ENCODE assay signal across 10 mouse cellular contexts in the genomic region with DNA sequence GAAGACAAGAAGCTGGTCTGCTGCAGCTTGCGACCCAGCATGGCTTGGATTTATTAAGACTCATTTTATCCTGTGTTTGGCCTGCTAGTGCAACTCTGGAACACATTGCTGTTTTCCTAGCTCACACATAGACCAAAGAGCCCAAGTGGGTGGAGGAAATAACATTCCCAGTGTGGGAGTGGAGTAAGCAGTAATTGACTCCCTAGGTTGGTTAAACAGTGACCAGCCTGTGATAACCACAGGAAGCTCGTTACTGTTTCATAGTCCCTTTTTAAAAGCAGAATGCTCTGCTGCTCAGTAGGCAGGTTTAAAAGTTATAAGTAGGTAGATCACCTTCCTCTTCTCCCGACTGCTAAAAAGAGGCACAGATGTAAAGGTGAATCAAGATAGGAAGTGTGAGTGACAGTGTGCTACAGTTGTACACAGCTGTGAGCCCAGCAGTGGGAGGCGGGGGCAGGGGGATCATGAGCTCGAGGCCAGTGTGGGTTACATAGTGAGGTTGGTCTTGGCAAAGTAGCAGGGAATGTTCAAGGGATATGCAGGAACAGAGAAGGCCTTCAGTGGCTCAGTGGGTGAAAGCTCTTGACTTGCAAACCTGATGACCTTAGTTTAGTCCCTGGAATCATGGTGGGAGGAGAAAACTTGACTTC. TPM values are rescaled to one million over a fixed set of nuclear protein-coding genes. Genes with fewer than 3 reads are reported as not detected.
DNase-seq lines count a peak whose midpoint lies in the region; ATAC-seq lines count a peak whose summit lies in the region.
"Had no signal": no experiment of that assay in that cellular context is flagged by ENCODE, and none has a peak within 500 bp of the region (broad histone marks: within the 10 kb centered on the region; RNA-seq: fewer than 3 reads in every experiment).

No protein-coding gene starts in this region.

- no peaks in the 10 kb centered on the region for H3K27me3 ChIP-seq in neural tube, embryonic 15.5 days (replicated peaks)
- no peaks in the 10 kb centered on the region for H3K27me3 ChIP-seq in heart, embryonic 11.5 days (ENCODE audit: control insufficient read depth, insufficient read depth, low read length)
- no peaks in the 10 kb centered on the region for H3K27me3 ChIP-seq in stomach, embryonic 14.5 days (ENCODE audit: control insufficient read depth, insufficient read depth, low read length)
- H3K27me3 ChIP-seq in forebrain, embryonic 15.5 days = no peaks in the 10 kb centered on the region

- DNase-seq in neural tube, embryonic 10.5 days (ENCODE audit: extremely low spot score, low spot score) = no peak
- DNase-seq in kidney, postnatal 25 days = peak; percentile 61 to 70
- DNase-seq in cerebellum, postnatal 14 days = no peak
- no peak for DNase-seq in urinary bladder, postnatal 25 days (ENCODE audit: low spot score)

- H3K9ac ChIP-seq in neural tube, embryonic 15.5 days (replicated peaks) = no peak overlapping the region
- H3K9ac ChIP-seq in heart, embryonic 11.5 days (ENCODE audit: low read depth, low read length) = no peak overlapping the region
- no peak overlapping the region for H3K9ac ChIP-seq in stomach, embryonic 14.5 days (replicated peaks; ENCODE audit: low read depth, low read length)
- no peak overlapping the region for H3K9ac ChIP-seq in forebrain, embryonic 15.5 days (replicated peaks)

- H3K36me3 ChIP-seq in neural tube, embryonic 15.5 days = peaks cover 55% of the 10 kb centered on the region
- H3K36me3 ChIP-seq in heart, embryonic 11.5 days (ENCODE audit: control insufficient read depth, insufficient read depth, low read length) = peaks cover 12% of the 10 kb centered on the region
- peaks cover 59% of the 10 kb centered on the region for H3K36me3 ChIP-seq in stomach, embryonic 14.5 days (ENCODE audit: control insufficient read depth, insufficient read depth, low read length)
- H3K36me3 ChIP-seq in forebrain, embryonic 15.5 days = peaks cover 57% of the 10 kb centered on the region

- 0 out of 2 replicates have a peak overlapping the region, but pooled peaks have one; percentile 7 for H3K27ac ChIP-seq in neural tube, embryonic 15.5 days (replicated peaks)
- H3K27ac ChIP-seq in heart, embryonic 11.5 days (ENCODE audit: low read depth, low read length) = peak overlapping the region; percentile 60; the same call in 1 of the 2 replicates
- peak overlapping the region; percentile 62; the same call in 1 of the 2 replicates for H3K27ac ChIP-seq in stomach, embryonic 14.5 days (ENCODE audit: low read length)
- H3K27ac ChIP-seq in forebrain, embryonic 15.5 days (replicated peaks) = no peak overlapping the region

- no peak for ATAC-seq in neural tube, embryonic 15.5 days (ENCODE audit: low FRiP score)
- ATAC-seq in heart, embryonic 11.5 days (replicated peaks; ENCODE audit: insufficient number of reproducible peaks, low FRiP score, low TSS enrichment) = no peak
- ATAC-seq in stomach, embryonic 14.5 days (ENCODE audit: insufficient number of reproducible peaks, insufficient read depth, low FRiP score, low read depth) = peak; percentile 58; the same call in 1 of the 2 replicates
- no peak for ATAC-seq in forebrain, embryonic 15.5 days (replicated peaks)

- no peaks in the 10 kb centered on the region for H3K4me1 ChIP-seq in neural tube, embryonic 15.5 days
- H3K4me1 ChIP-seq in heart, embryonic 11.5 days (ENCODE audit: control insufficient read depth, insufficient read depth, low read length) = peaks cover 21% of the 10 kb centered on the region
- H3K4me1 ChIP-seq in stomach, embryonic 14.5 days (ENCODE audit: control insufficient read depth, insufficient read depth, low read length) = peaks cover 6% of the 10 kb centered on the region; the same call in 1 of the 2 replicates
- H3K4me1 ChIP-seq in forebrain, embryonic 15.5 days = no peaks in the 10 kb centered on the region

- H3K4me2 ChIP-seq in neural tube, embryonic 15.5 days = no peak overlapping the region
- H3K4me2 ChIP-seq in heart, embryonic 11.5 days = no peak overlapping the region
- no peak overlapping the region for H3K4me2 ChIP-seq in stomach, embryonic 14.5 days (replicated peaks; ENCODE audit: low read depth, low read length)
- H3K4me2 ChIP-seq in forebrain, embryonic 15.5 days (replicated peaks) = no peak overlapping the region

- no peak overlapping the region for H3K4me3 ChIP-seq in neural tube, embryonic 15.5 days (replicated peaks)
- no peak overlapping the region for H3K4me3 ChIP-seq in heart, embryonic 11.5 days (ENCODE audit: low read depth, low read length)
- H3K4me3 ChIP-seq in stomach, embryonic 14.5 days (ENCODE audit: low read depth, low read length) = no peak overlapping the region
- H3K4me3 ChIP-seq in forebrain, embryonic 15.5 days = no peak overlapping the region

- no peaks in the 10 kb centered on the region for H3K9me3 ChIP-seq in neural tube, embryonic 15.5 days (replicated peaks)
- H3K9me3 ChIP-seq in heart, embryonic 11.5 days (replicated peaks; ENCODE audit: control insufficient read depth, low read length) = no peaks in the 10 kb centered on the region
- no peaks in the 10 kb centered on the region for H3K9me3 ChIP-seq in stomach, embryonic 14.5 days (ENCODE audit: control insufficient read depth, low read depth, low read length)
- H3K9me3 ChIP-seq in forebrain, embryonic 15.5 days = no peaks in the 10 kb centered on the region

- 66% methylated on average over 5 of the region's 5 CpGs for WGBS in neural tube, embryonic 15.5 days
- WGBS in heart, embryonic 11.5 days (ENCODE audit: insufficient replicate concordance) = 68% methylated on average over 5 of the region's 5 CpGs
- 65% methylated on average over 5 of the region's 5 CpGs for WGBS in stomach, embryonic 14.5 days
- 74% methylated on average over 5 of the region's 5 CpGs for WGBS in forebrain, embryonic 15.5 days

RNA-seq across cellular contexts. Expression of a gene that starts 13.6 kb away (rescaled TPM):
- polyA plus RNA-seq in neural tube, embryonic 15.5 days (2015; fragmentation: Nextera tagmentation; extraction: Ambion mirVana) = 393 and 423 TPM in 2 replicates
- 387 and 411 TPM in 2 replicates for polyA plus RNA-seq in heart, embryonic 11.5 days (2014; fragmentation: Nextera tagmentation; extraction: Ambion mirVana)
- polyA plus RNA-seq in stomach, embryonic 14.5 days (2014; fragmentation: Nextera tagmentation; extraction: Ambion mirVana) = 406 and 429 TPM in 2 replicates
- 403 and 418 TPM in 2 replicates for polyA plus RNA-seq in forebrain, embryonic 15.5 days (2015; fragmentation: Nextera tagmentation; extraction: Ambion mirVana)

RNA-seq across cellular contexts. Expression of a gene that starts 28.9 kb away (rescaled TPM):
- 0.73 TPM in 1 of 2 replicates, not detected in the other for polyA plus RNA-seq in neural tube, embryonic 15.5 days (2015; fragmentation: Nextera tagmentation; extraction: Ambion mirVana)
- 0.83 and 1.0 TPM in 2 replicates for polyA plus RNA-seq in heart, embryonic 11.5 days (2014; fragmentation: Nextera tagmentation; extraction: Ambion mirVana)
- polyA plus RNA-seq in stomach, embryonic 14.5 days (2014; fragmentation: Nextera tagmentation; extraction: Ambion mirVana) = 3.5 and 4.1 TPM in 2 replicates
- 0.34 TPM in 1 of 2 replicates, not detected in the other for polyA plus RNA-seq in forebrain, embryonic 15.5 days (2015; fragmentation: Nextera tagmentation; extraction: Ambion mirVana)

RNA-seq across cellular contexts. Expression of a gene that starts 35.1 kb away (rescaled TPM):
- polyA plus RNA-seq in neural tube, embryonic 15.5 days (2015; fragmentation: Nextera tagmentation; extraction: Ambion mirVana) = 209 and 236 TPM in 2 replicates
- polyA plus RNA-seq in heart, embryonic 11.5 days (2014; fragmentation: Nextera tagmentation; extraction: Ambion mirVana) = 173 and 193 TPM in 2 replicates
- 240 and 261 TPM in 2 replicates for polyA plus RNA-seq in stomach, embryonic 14.5 days (2014; fragmentation: Nextera tagmentation; extraction: Ambion mirVana)
- 211 and 214 TPM in 2 replicates for polyA plus RNA-seq in forebrain, embryonic 15.5 days (2015; fragmentation: Nextera tagmentation; extraction: Ambion mirVana)

RNA-seq across cellular contexts. Expression of a gene that starts 35.3 kb away (rescaled TPM):
- 152 and 156 TPM in 2 replicates for polyA plus RNA-seq in neural tube, embryonic 15.5 days (2015; fragmentation: Nextera tagmentation; extraction: Ambion mirVana)
- 225 and 231 TPM in 2 replicates for polyA plus RNA-seq in heart, embryonic 11.5 days (2014; fragmentation: Nextera tagmentation; extraction: Ambion mirVana)
- polyA plus RNA-seq in stomach, embryonic 14.5 days (2014; fragmentation: Nextera tagmentation; extraction: Ambion mirVana) = 122 and 132 TPM in 2 replicates
- polyA plus RNA-seq in forebrain, embryonic 15.5 days (2015; fragmentation: Nextera tagmentation; extraction: Ambion mirVana) = 99.2 and 104 TPM in 2 replicates

RNA-seq across cellular contexts. Expression of a gene that starts 55.0 kb away (rescaled TPM):
- not detected in 2 replicates for polyA plus RNA-seq in neural tube, embryonic 15.5 days (2015; fragmentation: Nextera tagmentation; extraction: Ambion mirVana)
- polyA plus RNA-seq in heart, embryonic 11.5 days (2014; fragmentation: Nextera tagmentation; extraction: Ambion mirVana) = not detected in 2 replicates
- not detected in 2 replicates for polyA plus RNA-seq in stomach, embryonic 14.5 days (2014; fragmentation: Nextera tagmentation; extraction: Ambion mirVana)
- not detected in 2 replicates for polyA plus RNA-seq in forebrain, embryonic 15.5 days (2015; fragmentation: Nextera tagmentation; extraction: Ambion mirVana)
- polyA plus RNA-seq: embryonic facial prominence, embryonic 11.5 days; limb, embryonic 11.5 days had no signal

Comparison
In these comparisons a context has a peak if more than half of its experiments do, and no peak if none do; other contexts are left out.
1. DNase-seq: peak in kidney, postnatal 25 days (2 of 2); none in neural tube, embryonic 10.5 days (single experiment), cerebellum, postnatal 14 days (0 of 2) and urinary bladder, postnatal 25 days (single experiment).